Mouse (Mus musculus) lung, embryonic 16.5 days (tissue): ENCODE measurements around the gene Josd1. TPM values are rescaled to one million over a fixed set of nuclear protein-coding genes. Genes with fewer than 3 reads are reported as not detected.

ENCODE experiments used
- ATAC-seq: fragments of 200-750 bp; cut with Nextera tagmentation; 2 replicates; pipeline ENCODE4 v1.8.0; 2017; ENCODE audit warnings: low read depth, mild to moderate bottlenecking, moderate library complexity
- H3K27ac ChIP-seq: fragments of 300-500 bp; sonication (generic); 2 replicates; pipeline ENCODE4 v1.5.1; 2014; ENCODE audit warnings: mild to moderate bottlenecking, control low read depth, low read length
- H3K27me3 ChIP-seq: fragments of 300-500 bp; sonication (generic); 2 replicates; pipeline ENCODE4 v1.6.1; 2014; ENCODE audit warnings: low read depth, low read length, mixed read lengths; ENCODE audit not compliant: control insufficient read depth, insufficient read depth
- H3K36me3 ChIP-seq: fragments of 300-500 bp; sonication (generic); 2 replicates; pipeline ENCODE4 v1.6.1; 2014; ENCODE audit warnings: low read length; ENCODE audit not compliant: control insufficient read depth, insufficient read depth
- H3K4me1 ChIP-seq: fragments of 300-500 bp; sonication (generic); replicated peaks from 2 replicates; pipeline ENCODE4 v1.6.1; 2014; ENCODE audit warnings: low read length, mixed read lengths; ENCODE audit not compliant: control insufficient read depth, insufficient read depth
- H3K4me2 ChIP-seq: fragments of 300-500 bp; sonication (generic); 2 replicates; pipeline ENCODE4 v1.6.1; 2014; ENCODE audit warnings: low read depth, low read length, control low read depth
- H3K4me3 ChIP-seq: fragments of 300-500 bp; sonication (generic); 2 replicates; pipeline ENCODE4 v1.5.1; 2014; ENCODE audit warnings: mild to moderate bottlenecking, low read length, control low read depth
- H3K9ac ChIP-seq: fragments of 300-500 bp; sonication (generic); 2 replicates; pipeline ENCODE4 v1.6.1; 2014; ENCODE audit warnings: low read length, control low read depth
- H3K9me3 ChIP-seq: fragments of 300-500 bp; sonication (generic); 2 replicates; pipeline ENCODE4 v1.6.1; 2016; ENCODE audit warnings: low read length; ENCODE audit not compliant: control insufficient read depth
- WGBS: fragments of 180-500 bp; shearing (Covaris S2); extraction: QIAGEN DNeasy Blood & Tissue Kit; methylation state at CpG from one replicate; pipeline ENCODE4 v1.1.7; 2014; 5-methylcytosine and 5-hydroxymethylcytosine counted together
- polyA plus RNA-seq: library from polyadenylated mRNA; unstranded; fragments of >200 nt; fragmentation: Nextera tagmentation; extraction: Ambion mirVana; gene quantifications from 2 replicates; pipeline ENCODE4 v1.2.1, GENCODE M21; 2015

Gene Josd1
- polyA plus RNA-seq, 1 experiment from 2014 or later: 15.8 TPM

DNA sequence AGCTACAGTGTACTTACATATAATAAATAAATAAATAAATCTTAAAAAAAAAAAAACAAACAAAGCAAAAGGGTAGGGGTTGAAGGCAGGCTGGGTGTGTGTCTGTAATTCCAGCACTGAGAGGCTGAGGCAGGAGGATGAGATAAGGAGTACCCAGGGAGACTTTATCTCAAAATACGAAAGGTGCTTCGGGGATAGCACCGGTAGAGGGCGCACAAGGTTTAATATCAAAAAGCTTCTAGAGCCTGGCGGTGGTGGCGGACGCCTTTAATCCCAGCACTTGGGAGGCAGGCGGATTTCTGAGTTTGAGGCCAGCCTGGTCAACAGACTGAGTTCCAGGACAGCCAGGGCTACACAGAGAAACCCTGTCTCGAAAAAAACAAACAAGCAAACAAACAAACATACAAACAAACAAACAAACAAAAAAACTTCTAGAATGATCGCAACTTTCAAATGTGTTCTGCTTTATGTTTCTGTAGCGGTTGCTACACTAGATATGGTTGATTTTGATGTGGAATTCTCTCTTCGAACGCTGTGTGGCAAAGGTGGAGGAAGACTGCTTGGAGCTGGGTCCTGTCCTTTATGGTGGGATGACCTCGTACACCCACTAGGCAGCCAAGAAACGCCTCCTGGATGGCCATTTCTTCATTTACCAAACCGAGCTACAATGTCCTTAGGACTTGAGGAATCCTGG is 29.7 kb downstream of the Josd1 start:
- Histone ChIP-seq H3K4me3 (peak overlapping the region; percentile 85), H3K9ac (peak overlapping the region; percentile 90), H3K4me1 (peaks cover 5% of the 10 kb centered on the region), H3K9me3 (no peaks in the 10 kb centered on the region), H3K36me3 (0 out of 2 replicates have a peak, but pooled peaks cover 2% of the 10 kb centered on the region), H3K27me3 (no peaks in the 10 kb centered on the region), H3K27ac (peak overlapping the region; percentile 88), H3K4me2 (peak overlapping the region; percentile 97)
- 2% methylated on average over 16 of the region's 16 CpGs for WGBS
- peak; percentile 17; the same call in 1 of the 2 replicates for ATAC-seq

DNA sequence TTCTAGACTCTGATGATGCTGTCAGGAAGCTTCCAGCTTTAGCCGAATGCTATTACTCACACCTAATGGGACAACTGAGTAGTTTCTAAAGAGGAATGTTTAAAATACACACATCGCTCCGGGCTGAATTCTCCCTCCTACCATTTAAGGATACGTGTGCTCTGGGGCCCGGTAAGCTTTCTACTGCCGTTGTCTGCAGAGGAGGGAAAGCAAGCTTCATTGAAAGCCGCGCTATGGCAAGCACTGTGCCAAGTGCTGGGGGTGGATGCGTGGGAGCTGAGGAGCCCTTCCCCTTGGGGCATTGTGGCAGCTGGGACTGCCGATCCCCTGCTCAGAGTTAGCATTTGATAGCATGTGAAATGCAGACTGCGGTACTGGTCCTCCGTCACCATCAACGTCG is 31.3 kb downstream of the Josd1 start:
- H3K4me1 ChIP-seq: peaks cover 5% of the 10 kb centered on the region
- no peak overlapping the region for H3K9ac ChIP-seq
- no peak overlapping the region for H3K27ac ChIP-seq
- no peak overlapping the region for H3K4me3 ChIP-seq
- WGBS: 88% methylated on average over 14 of the region's 14 CpGs
- peaks cover 2% of the 10 kb centered on the region; the same call in 1 of the 2 replicates for H3K9me3 ChIP-seq
- H3K4me2 ChIP-seq: no peak overlapping the region
- no peaks in the 10 kb centered on the region for H3K27me3 ChIP-seq
- H3K36me3 ChIP-seq: no peaks in the 10 kb centered on the region
- no peak for ATAC-seq

DNA sequence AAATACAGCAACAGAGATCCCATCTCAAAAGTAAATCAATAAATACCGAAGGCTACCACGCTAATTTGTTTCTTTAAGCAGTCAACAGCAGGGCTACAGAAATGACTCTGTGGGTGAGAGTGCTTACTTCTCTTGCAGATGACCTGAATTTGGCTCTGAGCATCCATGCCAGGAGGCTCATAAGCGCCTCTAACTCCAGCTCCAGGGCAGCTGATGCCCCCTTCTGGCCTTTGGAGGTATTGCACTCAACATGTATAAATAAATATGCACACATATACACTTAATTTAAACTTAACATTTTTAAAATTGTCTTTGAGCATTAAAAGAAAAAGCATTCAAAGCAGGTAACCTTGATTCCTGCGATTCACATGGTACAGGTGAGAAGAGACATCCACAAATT is 36.2 kb downstream of the Josd1 start:
- no peaks in the 10 kb centered on the region for H3K4me1 ChIP-seq
- no peak overlapping the region for H3K4me2 ChIP-seq

DNA sequence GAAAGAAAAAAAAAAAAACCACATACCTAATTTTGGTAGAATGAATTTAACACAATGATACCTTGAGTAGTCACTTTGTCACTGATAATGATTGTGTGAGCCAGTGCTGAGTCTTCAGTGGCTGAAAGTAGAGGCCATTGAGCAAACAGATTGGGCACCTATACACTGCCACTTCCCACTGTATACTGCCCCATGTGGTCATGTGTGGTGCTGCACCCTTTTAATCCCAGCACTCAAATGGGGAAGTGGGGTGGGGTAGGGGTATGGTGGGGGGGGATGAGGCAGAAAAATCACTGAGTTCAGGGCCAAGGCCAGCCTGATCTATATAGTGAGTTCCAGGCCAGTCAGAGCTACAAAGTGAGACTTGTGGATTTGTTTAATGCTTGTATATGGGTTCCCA is 37.1 kb downstream of the Josd1 start:
- no peak overlapping the region for H3K4me3 ChIP-seq
- no peak overlapping the region for H3K9ac ChIP-seq
- H3K27me3 ChIP-seq: no peaks in the 10 kb centered on the region
- H3K9me3 ChIP-seq: peaks cover 2% of the 10 kb centered on the region; the same call in 1 of the 2 replicates
- no peaks in the 10 kb centered on the region for H3K4me1 ChIP-seq
- H3K36me3 ChIP-seq: no peaks in the 10 kb centered on the region
- H3K4me2 ChIP-seq: no peak overlapping the region
- no peak overlapping the region for H3K27ac ChIP-seq
- 0 out of 2 replicates have a peak, but pooled peaks have one; percentile 5 for ATAC-seq

More for the DNA sequence above, 36.2 kb downstream of the Josd1 start:
- Histone ChIP-seq H3K4me3 (no peak overlapping the region), H3K9me3 (peaks cover 2% of the 10 kb centered on the region; the same call in 1 of the 2 replicates), H3K36me3 (no peaks in the 10 kb centered on the region), H3K27me3 (no peaks in the 10 kb centered on the region), H3K9ac (no peak overlapping the region), H3K27ac (no peak overlapping the region)
- 74% methylated on average over 4 of the region's 4 CpGs for WGBS
- no peak for ATAC-seq

DNA sequence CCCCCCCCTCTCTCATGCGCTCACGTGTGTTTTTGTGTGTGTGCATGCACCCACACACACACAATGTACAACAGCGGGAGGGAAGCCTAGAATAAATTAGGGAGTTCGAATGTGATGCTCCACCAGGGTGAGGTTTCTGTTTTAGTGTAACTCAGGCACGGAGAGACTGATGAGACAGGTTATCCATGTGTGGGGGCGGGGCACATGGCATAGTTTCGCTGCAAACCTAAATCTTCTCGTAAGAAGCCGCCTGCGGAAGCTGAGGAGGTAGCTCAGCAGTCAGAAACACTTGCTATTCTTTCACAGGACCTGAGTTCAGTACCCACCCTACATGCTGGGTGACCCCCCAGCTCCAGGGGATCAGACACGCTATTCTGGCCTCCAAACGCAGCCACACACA is 39.6 kb downstream of the Josd1 start:
- ATAC-seq: no peak
- WGBS: 84% methylated on average over 12 of the region's 12 CpGs
- H3K4me2 ChIP-seq: no peak overlapping the region
- H3K4me3 ChIP-seq: no peak overlapping the region
- no peaks in the 10 kb centered on the region for H3K27me3 ChIP-seq
- H3K36me3 ChIP-seq: no peaks in the 10 kb centered on the region
- no peak overlapping the region for H3K9ac ChIP-seq
- no peaks in the 10 kb centered on the region for H3K4me1 ChIP-seq
- no peak overlapping the region for H3K27ac ChIP-seq
- H3K9me3 ChIP-seq: peaks cover 2% of the 10 kb centered on the region; the same call in 1 of the 2 replicates

DNA sequence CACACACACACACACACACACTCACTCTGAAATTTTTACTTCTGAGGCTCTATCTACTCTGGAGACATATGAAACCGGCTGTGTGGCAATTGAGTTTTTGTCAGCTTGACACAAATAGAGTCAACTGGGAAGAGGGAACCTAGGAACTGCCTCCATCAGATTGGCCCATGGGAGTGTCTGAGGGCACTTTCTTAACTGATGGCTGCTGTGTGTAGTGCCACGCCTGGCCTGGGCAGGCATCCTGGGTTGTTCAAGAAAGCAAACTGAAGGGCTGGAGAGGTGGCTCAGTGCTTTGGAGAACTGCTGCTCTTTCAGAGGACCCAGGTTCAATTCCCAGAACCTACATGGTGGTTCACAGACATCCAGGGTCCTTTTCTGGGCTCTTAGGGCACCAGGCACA is 42.2 kb downstream of the Josd1 start:
- no peaks in the 10 kb centered on the region for H3K9me3 ChIP-seq
- no peaks in the 10 kb centered on the region for H3K4me1 ChIP-seq
- H3K27ac ChIP-seq: no peak overlapping the region
- no peak overlapping the region for H3K9ac ChIP-seq
- no peak overlapping the region for H3K4me2 ChIP-seq
- WGBS: 83% methylated on average over 2 of the region's 2 CpGs
- H3K27me3 ChIP-seq: no peaks in the 10 kb centered on the region
- H3K4me3 ChIP-seq: no peak overlapping the region
- no peaks in the 10 kb centered on the region for H3K36me3 ChIP-seq
- ATAC-seq: no peak

DNA sequence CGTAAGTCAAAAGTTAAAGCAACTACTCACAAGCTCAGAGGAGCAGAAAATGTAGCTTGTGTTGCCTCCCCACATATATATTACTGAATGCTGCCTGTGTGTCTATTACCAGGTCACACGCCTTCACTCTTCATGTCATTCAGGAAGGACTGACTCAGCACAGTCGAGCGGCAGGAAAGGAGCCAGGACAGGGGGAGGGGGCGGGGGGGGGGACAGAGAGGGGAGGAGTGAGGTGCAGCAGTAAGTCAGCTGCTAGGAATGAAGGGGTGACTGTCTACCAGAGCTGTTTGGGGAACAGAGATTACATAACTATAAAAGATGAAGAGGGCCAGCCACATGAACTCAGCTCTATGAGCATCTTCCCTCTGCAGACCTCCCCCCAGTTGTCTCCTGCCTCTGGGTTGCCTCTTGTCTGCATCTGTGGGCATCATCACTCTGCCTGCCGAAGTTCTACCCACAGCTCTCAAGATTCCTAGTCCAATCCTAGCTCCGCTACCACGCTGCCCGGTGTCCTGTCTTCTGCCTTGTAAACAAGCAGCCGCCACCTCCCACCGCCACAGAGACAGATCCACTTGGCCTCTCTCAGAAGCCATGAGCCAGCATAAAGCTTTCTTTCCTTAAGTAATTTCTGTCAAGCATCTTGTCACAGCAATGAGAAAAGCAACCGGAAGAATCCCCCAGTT is 46.4 kb downstream of the Josd1 start:
- ATAC-seq: no peak
- Histone ChIP-seq H3K4me3 (no peak overlapping the region), H3K4me2 (no peak overlapping the region), H3K27me3 (no peaks in the 10 kb centered on the region), H3K4me1 (no peaks in the 10 kb centered on the region), H3K36me3 (no peaks in the 10 kb centered on the region), H3K9ac (no peak overlapping the region), H3K9me3 (no peaks in the 10 kb centered on the region), H3K27ac (no peak overlapping the region)
- WGBS: 48% methylated on average over 12 of the region's 12 CpGs

DNA sequence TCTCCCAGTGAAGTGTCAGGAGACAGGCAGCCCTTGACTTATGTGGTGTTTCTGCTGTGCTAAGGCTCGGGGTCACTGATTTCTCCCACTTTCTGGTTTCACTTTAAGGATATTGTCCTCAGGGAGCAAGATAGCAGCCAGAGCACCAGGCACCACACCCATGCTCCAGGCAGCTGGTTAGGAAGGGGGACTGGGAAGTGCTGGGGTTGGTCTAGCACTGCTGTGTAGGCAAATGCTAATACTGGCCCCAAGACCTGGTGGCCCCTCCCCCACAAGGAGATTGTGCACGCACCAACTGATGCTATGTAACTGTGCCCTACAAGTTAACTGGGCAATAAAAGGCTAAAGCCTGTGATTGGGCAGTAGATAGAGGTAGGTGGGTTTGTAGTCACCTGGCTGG is 57.2 kb downstream of the Josd1 start:
- Histone ChIP-seq H3K4me1 (no peaks in the 10 kb centered on the region), H3K27me3 (no peaks in the 10 kb centered on the region), H3K36me3 (peaks cover 12% of the 10 kb centered on the region), H3K9ac (no peak overlapping the region), H3K4me3 (no peak overlapping the region), H3K4me2 (no peak overlapping the region), H3K9me3 (no peaks in the 10 kb centered on the region), H3K27ac (no peak overlapping the region)
- ATAC-seq: no peak
- 51% methylated on average over 2 of the region's 2 CpGs for WGBS
